Mouse (Mus musculus): ENCODE measurements around the gene Zfp658.

The Zfp658 gene

DNA sequence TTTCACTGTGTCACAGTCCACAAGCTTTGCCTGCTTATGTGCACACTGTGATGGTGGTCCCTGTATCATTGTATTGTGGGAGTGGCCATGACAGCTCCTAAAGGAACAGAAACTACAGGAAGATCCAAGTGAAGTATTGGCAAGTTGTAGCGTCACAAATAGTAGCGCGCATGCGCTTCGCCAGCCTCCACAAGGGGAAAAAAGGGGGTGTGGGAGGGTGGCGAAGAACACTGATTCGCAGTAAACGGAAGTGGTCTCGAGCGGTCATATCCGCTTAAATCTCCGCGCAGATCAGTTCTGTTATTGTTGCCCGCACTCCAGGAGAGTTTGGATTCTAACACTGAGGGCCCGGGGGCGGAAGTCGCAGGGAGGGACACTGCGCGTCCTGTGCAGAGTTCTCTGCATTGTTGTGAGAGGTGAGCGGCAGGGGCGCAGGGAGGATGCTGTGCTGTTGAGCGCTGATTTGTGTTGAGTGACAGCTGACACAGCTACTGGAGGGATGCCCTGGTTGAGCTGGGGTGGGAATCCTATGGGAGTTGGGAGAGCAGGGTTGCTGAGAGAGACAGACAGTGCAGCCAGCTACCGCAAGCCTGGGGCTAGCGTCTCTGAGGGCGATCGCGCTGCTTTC, at the start of gene Zfp658:
Zfp658 (plus strand) TSS at position 251 of the 628 bp plus-strand sequence.
- peak; percentile 95 for DNase-seq (ENCODE audit: low read depth)

DNA sequence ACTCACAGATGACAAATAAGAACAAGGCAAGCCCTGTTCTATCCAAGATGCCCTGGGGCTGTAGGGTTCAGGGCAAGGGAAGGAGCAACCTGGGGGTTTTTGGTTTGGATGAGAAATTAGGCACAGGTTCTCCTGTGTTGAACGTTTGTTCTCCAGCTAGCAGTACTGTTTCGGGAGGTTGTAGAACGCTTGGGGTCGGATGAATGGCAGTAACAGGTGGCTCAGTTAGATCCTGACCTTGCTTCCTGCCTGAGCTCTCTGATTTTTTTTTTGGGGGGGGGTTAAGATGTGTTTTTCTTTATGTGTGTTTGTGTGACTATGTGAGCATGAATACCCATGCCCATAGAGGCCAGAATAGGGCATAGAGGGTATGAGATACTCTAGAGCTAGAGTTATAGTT, 49.5 kb upstream of the Zfp658 start:
- no peak for DNase-seq (ENCODE audit: low read depth)

DNA sequence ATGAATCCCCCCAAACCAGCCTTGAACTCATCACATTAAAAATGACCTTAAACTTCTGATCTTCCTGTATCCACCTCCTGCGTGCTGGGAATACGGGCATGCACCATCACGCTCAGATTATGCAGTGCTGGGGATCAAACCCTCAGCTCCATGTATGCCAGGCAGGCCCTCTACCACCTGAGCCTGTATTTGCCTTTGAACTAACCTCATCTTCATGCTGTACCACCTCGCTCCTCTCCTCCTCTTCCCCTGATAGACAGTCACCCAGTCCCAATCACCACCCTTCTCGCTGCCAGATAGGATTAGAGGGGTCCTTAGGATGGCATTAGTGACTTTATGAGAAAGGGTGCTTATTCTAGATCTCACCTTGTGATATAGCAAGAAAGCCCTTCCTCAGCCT, 47.0 kb upstream of the Zfp658 start:
- DNase-seq (ENCODE audit: low read depth) = no peak

DNA sequence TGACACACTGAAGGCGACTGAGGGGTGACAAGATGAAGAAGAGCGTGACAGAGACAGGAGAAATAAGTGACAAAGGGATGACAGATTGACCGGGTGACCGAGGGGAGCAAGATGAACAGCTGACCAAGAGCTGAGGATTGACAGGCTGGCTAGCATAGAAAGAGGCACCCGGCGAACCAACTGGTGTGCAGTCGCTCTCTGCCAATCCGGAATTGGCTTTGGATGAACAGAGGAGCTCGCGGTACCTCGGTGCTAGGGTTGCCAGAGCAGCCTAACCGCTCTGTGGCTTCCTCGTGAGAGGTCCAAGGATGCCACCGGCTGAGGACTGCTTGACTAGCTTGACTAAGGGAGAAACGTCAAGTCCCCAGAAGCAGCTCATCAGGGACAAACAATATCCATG, 43.7 kb upstream of the Zfp658 start:
- no peak for DNase-seq (ENCODE audit: low read depth)

DNA sequence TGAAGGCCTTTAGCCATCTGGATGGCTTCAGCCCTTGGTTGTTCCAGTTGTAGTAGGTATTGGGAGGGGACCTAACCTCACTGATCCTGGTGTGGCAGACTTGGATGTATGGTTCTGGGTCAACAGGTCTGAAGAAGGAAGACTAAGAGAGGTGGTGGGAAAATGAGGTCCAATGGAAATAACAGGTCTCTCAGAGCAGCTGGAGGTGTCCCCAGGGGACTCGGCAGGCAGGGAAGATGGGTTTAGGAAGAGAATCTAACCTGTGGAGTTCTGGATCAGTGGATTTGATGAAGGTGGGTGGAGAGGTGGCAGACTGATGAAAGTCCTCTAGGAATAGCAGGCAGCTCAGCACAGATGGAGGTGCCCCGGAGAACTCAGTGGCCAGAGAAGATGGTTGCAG, 39.3 kb upstream of the Zfp658 start:
- DNase-seq (ENCODE audit: low read depth) = no peak

DNA sequence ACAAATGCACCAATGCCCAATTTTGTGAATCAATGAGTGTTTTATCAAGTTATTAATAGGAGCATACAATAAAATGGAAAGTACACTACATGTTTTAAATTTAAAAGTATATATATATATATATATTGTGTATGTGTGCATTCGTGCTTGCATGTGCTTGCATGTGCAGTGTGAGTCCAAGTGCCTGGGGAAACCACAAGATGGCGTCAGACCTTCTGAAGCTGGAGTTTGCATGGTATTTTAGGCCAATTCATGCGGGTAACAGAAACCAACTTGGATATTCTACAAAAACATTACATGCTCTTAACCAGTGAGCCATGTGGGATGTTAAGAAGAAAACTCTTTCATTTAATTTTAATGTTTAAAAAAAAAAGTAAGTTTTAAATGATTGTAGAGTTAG, 36.7 kb upstream of the Zfp658 start:
- peak; percentile 75 for DNase-seq (ENCODE audit: low read depth)

DNA sequence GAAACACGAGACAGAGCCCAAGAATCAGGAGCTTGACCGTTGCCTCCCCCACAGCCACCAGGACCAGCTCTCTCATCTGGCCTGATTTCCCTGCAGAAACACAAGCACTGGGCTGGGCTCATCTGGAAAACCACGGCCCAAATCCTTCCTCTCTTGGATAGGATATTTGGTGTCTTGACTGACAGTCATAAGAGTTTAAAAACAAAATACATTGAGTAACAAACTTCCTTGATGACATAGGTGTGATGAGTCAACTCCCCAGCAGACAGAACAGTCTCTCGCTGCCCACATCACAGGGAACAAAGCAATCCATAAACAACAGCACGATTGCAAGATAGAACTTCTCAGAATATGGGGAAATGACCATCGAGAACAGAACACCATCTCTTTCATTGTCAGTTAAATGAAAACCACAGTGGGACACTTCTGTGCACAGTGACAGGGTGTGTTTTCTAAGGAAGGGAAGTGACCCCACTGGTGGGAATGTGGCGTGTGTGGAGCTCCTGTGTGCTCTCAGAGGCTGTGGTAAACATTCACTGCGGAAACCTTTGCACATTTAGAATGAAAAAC, 31.8 kb upstream of the Zfp658 start:
- DNase-seq (ENCODE audit: low read depth) = peak; percentile 64

DNA sequence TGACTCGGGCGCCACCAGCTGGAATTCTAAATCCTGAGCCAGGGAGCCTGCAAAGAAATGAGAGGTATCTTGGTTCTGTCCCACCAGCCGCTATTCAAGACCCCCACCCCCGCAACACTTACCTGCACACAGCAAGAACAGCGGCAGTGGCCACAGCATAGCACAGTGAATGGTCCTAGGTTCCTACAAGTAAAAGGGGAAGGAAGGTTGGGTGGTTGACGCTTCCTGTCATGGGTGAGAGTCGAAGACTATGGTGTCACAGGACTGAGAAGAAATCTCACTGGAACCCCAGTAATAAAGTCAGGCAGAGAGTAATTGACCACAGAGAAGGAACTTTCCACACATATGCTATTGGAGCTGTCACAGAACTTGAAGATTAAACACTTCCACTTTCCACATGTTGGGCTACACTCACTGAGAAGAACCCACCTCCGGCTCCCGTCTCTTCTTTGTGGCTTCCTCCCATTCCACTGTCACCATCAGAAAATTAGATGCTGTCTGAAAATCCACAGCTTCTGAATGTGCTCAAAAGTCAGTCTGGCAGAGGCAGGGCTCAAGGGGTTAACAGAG, 29.0 kb upstream of the Zfp658 start:
- no peak for DNase-seq (ENCODE audit: low read depth)

DNA sequence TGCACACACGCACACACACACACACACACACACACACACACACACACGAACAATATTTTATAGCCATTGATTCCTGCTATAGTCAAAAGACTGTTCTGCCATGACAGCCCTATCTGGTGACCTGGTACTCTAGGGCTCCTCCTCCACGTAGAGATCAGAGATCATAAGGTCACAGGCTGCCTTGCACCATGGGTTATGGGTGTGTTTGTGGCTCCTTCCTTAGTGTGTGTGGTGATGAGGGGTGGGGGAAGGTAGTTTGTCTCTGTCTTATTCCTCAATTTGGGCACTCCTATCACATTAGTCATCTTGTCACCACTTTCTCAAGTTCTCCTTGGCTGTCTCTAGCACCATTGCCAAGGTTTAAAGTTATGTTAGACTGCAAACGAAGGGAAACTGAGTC, 23.5 kb upstream of the Zfp658 start:
- no peak for DNase-seq (ENCODE audit: low read depth)

DNA sequence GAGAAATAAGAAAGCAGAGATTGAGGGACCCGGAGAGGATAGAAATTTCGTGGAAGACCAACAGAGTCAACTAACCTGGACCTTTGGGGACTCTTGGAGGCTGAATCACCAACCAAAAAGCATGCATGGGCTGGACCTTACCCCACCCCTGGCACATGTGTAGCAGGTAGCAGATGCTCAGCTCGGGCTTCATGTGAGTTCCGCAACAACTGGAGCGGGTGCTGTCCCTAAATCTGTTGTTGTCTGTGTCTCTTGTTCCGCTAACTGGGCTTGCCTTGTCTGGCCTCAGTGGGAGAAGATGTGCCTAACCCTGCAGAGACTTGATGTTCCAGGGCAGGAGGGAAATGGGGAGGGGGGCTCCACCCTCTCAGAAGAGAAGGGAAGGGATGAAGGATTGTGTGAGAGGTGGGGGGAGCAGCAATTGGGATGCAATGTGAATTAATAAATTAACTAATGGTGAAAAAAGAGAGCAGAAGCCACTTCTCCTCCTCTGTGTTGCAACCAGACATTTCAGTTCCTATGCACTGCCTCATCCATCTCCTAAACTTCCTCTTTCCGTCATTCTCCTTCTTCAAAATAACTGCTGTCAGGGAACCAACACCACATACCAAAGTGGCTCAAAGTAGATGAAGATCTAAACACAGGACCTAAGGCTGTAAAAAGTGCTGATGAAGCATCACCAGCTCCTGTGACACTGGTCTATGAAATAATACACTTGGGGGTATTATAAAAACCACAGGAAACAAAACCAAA, 17.7 kb upstream of the Zfp658 start, which contains the start of gene Cd33:
Cd33 (minus strand) TSS at position 204 of the 753 bp plus-strand sequence.
- no peak for DNase-seq (ENCODE audit: low read depth)

DNA sequence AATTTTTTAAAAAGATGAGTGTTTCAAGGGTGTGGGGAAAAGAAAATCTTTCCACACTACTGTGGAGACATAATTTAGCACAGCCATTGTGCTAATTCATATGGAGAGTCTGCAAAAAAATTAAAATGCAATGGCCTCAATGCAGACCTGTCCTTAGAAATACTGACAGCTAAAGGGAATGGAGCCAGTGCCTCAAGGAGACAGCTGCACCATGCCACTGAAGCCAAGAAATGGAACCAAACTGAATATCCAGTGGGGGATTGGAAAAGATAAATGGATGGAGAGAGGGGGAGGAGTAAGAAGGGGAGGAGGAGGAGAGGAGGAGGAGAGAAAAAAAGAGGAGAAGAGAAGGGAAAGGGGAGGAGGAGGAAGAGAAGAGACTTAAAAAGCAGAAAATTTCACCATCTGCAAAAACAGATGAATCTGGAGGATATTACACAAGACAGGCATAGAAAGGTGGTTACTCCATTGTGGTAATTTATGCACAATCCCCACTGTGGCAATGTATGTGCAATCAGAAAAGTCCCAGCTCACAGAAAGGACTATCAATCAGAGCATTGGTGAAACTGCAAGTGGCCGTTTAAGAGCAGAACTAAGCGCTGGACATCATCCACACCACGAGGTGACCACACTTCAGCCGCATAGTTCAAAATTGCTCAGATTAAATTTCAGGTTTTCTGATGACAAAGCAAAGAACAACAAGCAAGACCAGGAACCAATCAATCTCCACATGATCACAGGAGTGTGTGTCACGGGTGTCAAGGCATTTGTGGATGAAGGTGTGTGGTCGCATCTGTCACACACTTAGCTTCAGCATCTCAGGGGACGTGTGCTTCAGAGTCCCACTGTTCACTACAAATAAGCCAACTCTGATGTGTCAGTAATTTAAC, 16.2 kb upstream of the Zfp658 start:
- peak; percentile 65 for DNase-seq (ENCODE audit: low read depth)

DNA sequence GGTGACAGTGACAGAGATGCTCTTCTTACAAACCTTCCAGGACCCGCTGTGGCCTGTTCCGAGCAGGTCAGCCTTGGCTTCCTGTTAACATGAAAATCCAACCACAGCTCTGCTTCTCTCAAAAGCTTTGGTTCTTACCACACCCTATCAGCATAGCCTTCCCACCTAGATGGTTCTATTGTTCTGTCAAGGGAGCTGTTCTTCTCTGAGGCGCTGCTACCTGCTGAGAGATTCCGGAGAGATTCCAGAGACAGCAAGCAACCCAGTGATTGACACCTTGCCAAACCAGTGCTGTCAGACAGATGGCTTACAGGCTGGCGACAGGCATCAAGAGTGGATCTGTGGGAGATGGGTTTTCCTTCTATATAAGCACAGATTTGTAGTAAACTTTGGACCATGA, 14.4 kb upstream of the Zfp658 start:
- no peak for DNase-seq (ENCODE audit: low read depth)

DNA sequence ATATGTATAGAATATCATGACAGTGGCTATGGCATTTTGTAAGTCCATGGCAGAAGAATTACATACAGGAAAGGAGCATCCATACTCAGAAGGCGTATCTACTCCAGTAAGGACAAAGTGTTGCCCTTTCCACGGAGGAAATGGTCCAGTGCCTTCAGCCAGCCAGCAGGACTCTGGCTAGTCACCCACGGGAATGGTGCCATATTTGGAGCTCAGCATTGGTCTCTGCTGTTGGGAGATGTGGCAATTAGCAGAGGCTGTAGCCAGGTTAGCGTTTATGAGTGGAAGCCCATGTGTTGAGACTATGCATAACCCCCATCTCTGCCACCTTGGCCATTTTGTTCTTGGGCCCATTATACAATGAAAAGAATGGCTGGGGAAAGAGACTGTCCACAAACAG, 13.8 kb upstream of the Zfp658 start:
- DNase-seq (ENCODE audit: low read depth) = peak; percentile 29

DNA sequence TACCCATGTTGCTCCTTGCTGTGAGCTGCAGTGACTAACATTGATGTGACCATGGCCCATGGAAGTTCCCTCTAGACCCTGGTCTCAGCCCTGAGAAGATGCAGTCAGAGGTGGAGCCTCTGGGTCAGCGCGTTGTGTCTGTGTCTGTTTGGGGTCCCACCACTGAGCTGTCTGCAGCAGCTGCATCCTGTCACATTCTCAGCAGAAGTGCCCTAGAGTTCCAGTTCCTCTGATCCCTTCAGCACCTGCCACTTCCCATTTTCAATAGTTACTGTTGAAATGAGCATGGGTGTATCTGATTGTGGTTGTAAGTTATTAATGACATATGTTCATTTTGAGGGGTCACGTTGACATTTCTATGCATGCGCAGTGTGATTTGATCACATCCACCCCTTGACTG, 8.9 kb upstream of the Zfp658 start:
- DNase-seq (ENCODE audit: low read depth) = no peak

DNA sequence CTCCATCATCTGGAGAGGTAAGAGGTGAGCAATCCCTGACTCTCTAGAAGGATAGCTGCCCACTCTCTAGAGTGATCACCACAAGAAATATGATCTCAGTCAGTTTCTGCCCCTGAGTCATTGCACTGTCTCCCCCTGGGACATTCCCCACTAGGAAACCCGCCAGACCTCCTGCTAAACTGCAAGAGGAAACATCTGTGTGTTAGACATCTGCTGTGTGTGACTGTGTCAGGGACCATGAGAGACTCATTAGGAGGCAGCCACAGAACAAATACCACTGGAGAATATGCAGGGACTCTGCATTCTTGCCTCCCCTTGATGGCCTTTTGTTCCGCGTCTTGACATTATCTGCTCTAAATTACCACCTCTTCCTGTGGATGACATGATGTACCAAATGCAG, 7.5 kb upstream of the Zfp658 start:
- DNase-seq (ENCODE audit: low read depth) = peak; percentile 93

DNA sequence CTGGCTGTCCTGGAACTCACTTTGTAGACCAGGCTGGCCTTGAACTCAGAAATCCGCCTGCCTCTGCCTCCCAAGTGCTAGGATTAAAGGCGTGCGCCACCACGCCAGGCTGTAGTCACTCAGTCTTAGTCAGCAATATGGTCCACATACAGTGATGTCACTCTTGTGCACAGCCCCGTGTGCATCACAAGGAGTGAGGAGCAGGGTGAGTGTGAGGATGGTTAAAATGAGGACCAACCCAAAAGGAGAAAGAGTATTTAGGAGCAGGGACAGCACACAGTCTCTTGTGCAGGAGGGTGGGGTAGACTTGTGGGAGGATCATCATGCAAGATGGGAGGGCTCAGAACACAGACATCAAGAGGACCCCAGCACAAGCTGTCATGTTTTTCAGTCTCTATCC, 6.7 kb upstream of the Zfp658 start:
- no peak for DNase-seq (ENCODE audit: low read depth)

DNA sequence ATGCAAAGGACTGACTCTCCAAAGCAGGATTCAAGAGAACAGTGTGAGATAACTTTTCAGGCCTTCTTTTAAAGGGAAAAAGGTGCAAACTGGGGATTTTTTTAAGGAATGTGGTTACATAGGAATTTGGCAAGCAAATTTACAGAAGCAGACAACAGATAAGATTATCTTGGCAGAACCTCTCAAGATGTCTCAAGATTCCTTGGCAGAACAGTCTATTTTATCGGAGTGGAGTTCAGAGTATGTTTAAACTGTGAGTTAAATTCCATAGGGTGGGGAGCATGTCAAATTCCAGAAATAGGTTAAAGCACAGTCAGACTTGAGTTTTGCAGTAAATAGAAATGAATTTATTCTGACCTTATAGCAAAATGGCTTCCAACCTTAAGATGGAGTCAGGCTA, 5.2 kb upstream of the Zfp658 start:
- peak; percentile 76 for DNase-seq (ENCODE audit: low read depth)

DNA sequence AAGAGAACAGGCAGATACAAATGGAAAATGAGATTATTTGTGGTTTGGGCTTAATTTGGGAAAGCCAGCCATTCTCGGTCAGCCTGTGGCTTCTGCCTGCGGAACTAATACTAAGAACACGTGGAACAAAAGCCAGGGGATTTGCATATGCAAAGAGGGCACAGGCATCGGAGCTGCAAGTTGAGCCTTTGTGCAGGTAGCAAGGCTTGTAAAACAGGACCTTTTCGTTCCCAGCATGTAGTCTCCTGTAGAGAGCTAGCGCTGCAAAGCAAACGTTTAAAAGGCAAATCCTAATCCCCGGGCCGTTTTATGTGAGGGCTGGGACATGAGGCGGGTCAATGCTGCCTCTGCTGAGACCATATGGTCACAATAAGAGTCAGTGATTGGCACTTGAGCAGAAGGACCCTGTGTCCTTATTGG, 605 bp downstream of the Zfp658 start:
- peak; percentile 58 for DNase-seq (ENCODE audit: low read depth)

DNA sequence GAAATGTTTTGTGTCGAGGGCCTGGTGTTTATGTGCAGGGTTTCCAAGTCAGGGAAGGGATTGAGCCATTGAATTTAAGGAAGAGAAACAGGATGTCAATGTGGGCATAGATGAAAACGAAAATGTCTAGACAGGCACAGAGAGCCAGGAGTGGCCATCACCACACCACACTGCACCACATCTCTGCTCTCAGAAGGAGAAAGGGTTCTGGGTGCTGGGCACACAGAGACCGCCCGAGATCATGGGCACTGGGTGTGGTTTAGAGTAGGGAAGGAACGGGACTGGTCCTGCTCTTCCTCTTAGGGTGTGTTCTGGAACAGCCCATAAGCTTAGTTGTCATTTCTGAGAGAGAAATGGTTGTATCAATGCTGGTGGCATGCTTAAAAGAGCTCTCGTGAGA, 1.2 kb downstream of the Zfp658 start:
- no peak for DNase-seq (ENCODE audit: low read depth)

DNA sequence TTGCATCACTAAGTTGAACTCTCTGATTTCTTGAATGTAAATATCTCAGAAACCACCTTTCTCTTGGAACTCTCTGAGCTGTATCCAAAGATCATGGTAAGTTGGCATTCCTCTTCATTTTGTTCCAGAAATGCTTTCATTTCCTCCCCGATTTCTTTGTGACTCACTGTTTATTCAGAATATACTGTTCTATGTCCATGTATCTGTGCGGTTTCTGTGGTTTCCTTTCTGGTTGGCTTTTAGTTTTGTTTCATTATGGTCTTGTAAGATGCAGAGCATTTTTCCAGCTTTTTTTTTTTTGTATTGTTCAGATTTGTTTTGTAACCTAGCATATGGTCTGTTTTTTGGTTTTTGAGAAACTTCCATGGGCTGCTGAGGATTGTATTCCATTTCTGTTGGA, 9.2 kb downstream of the Zfp658 start:
- peak; percentile 46 for DNase-seq (ENCODE audit: low read depth)

DNA sequence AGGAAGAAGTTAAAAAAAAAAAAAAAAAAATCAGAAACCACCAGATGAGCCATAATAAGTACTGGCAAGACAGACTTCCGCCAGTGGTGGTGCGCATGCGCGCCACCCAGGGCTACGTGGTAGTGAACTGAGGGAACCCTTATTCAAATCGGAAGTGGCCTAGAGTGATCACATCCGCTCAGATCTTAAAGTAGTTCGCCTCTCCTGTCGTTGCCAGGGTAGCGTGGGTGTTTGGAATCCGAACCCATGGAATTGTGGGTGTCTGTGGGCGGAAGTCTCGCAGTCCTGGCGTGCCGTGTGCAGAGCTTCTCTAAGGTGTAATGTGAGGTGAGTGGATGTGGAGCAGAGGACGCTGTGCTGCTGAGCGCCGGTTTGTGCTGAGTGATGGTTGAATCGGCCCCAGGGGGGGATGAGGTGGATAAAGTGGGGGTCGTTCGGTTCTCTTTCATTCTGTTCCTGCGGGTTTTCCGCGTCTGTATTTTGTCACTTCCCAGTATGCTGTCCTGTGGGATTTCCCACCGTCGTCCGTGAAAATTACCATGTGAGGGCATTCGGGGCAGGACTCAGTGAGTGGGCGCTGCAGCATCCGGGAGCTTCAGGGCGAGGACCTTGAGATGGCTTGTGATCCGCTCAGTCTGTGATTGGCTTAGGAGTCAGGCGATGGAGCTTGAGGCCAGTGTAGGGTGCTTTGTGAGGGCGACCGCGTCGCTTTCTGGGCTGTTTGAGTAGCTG, 17.6 kb downstream of the Zfp658 start, which contains the start of gene Zfp719:
Zfp719 (plus strand) TSS at position 171 of the 732 bp plus-strand sequence.
- DNase-seq (ENCODE audit: low read depth) = peak; percentile 98
